Mouse (Mus musculus): Measurements from ENCODE around the gene Ttc37. TPM values are rescaled to one million over a fixed set of nuclear protein-coding genes. Genes with fewer than 3 reads are reported as not detected.

The Ttc37 gene
- total RNA-seq, 2 experiments from 2014 or later = 19.2 to 21.3 TPM

- DNase-seq (ENCODE audit: extremely low spot score in 1 of 2, low spot score in 1 of 2) = no peak
Measured at GRCm38 (mm10) chr13:76157099-76157498, 58.6 kb downstream of the Ttc37 start.

GRCm38 (mm10) chr13:76157508-76157907, 59.0 kb downstream of the Ttc37 start:
- DNase-seq (ENCODE audit: extremely low spot score in 1 of 2, low spot score in 1 of 2) = no peak

GRCm38 (mm10) chr13:76160587-76160986, 62.1 kb downstream of the Ttc37 start:
- no peak for DNase-seq (ENCODE audit: extremely low spot score in 1 of 2, low spot score in 1 of 2)

GRCm38 (mm10) chr13:76174297-76174696, 75.8 kb downstream of the Ttc37 start:
- DNase-seq (ENCODE audit: extremely low spot score in 1 of 2, low spot score in 1 of 2) = no peak

- DNase-seq (ENCODE audit: extremely low spot score in 1 of 2, low spot score in 1 of 2) = no peak
Measured at GRCm38 (mm10) chr13:76178700-76179099, 80.2 kb downstream of the Ttc37 start.

- DNase-seq (ENCODE audit: extremely low spot score in 1 of 2, low spot score in 1 of 2) = no peak
Measured at GRCm38 (mm10) chr13:76187651-76188050, 89.1 kb downstream of the Ttc37 start.

GRCm38 (mm10) chr13:76189190-76189589, 90.7 kb downstream of the Ttc37 start:
- DNase-seq (ENCODE audit: extremely low spot score in 1 of 2, low spot score in 1 of 2) = peak; percentile 54 to 59

- DNase-seq (ENCODE audit: extremely low spot score in 1 of 2, low spot score in 1 of 2) = no peak
Measured at GRCm38 (mm10) chr13:76190273-76190672, 91.7 kb downstream of the Ttc37 start.

GRCm38 (mm10) chr13:76194937-76195336, 96.4 kb downstream of the Ttc37 start:
- DNase-seq (ENCODE audit: extremely low spot score in 1 of 2, low spot score in 1 of 2) = no peak

GRCm38 (mm10) chr13:76195431-76196138, 97.1 kb downstream of the Ttc37 start:
- DNase-seq (ENCODE audit: extremely low spot score in 1 of 2, low spot score in 1 of 2) = no peak

- no peak for DNase-seq (ENCODE audit: extremely low spot score in 1 of 2, low spot score in 1 of 2)
Measured at GRCm38 (mm10) chr13:76197297-76197848, 98.8 kb downstream of the Ttc37 start.

- DNase-seq (ENCODE audit: extremely low spot score in 1 of 2, low spot score in 1 of 2) = no peak
Measured at GRCm38 (mm10) chr13:76199943-76200342, 101.4 kb downstream of the Ttc37 start.

- DNase-seq (ENCODE audit: extremely low spot score in 1 of 2, low spot score in 1 of 2) = no peak
Measured at GRCm38 (mm10) chr13:76214928-76215327, 116.4 kb downstream of the Ttc37 start.

- DNase-seq (ENCODE audit: extremely low spot score in 1 of 2, low spot score in 1 of 2) = no peak
Measured at GRCm38 (mm10) chr13:76215397-76215796, 116.9 kb downstream of the Ttc37 start.

Other genes starting within 250 kb of the Ttc37 start
- 10 to 100 TPM; 16.2 to 17.5 TPM for gene Rhobtb3, start 154.8 kb upstream of the Ttc37 start, total RNA-seq (2021)
- gene Spata9, start 131.6 kb upstream of the Ttc37 start, total RNA-seq (2021) = not detected
- 10 to 100 TPM; 17.0 TPM for gene Rfesd, start 80.0 kb upstream of the Ttc37 start, total RNA-seq (2021)
- gene Gpr150, start 41.7 kb upstream of the Ttc37 start, total RNA-seq (2021) = 1 to 10 TPM; 1.7 to 1.9 TPM
- 1 to 10 TPM; 5.3 to 5.7 TPM for gene Arsk, start 74 bp upstream of the Ttc37 start, total RNA-seq (2021)
- gene Fam81b, start 206.3 kb downstream of the Ttc37 start, total RNA-seq (2021) = not detected

Measured in layer of hippocampus, postnatal 25 days (tissue).